Mouse (Mus musculus) adrenal gland, postnatal 25 days (tissue): Measurements from ENCODE around the gene Inpp5d. TPM values are rescaled to one million over a fixed set of nuclear protein-coding genes. Genes with fewer than 3 reads are reported as not detected.
A peak's percentile ranks its signal among the peaks of the same experiment; 100 is the strongest.

Source experiments
- DNase-seq: peaks from one replicate; pipeline ENCODE4 v3.0.0; 2021; ENCODE audit warnings: mixed read lengths
- long read RNA-seq: library from polyadenylated mRNA; stranded (forward); transcript quantifications from one replicate; pipeline ENCODE4 v2.0.0, GENCODE M21; 2021
- total RNA-seq: library from RNA; stranded (reverse); gene quantifications from 2 replicates; pipeline ENCODE4 v1.2.3, GENCODE M21; 2021

The Inpp5d gene
- total RNA-seq = 7.9 and 17.4 TPM in 2 replicates
- long read RNA-seq, partial matches to known transcripts = 1 of 3 reads
- long read RNA-seq, other reads (novel, unspliced or antisense) = 1 of 3 reads

GRCm38 (mm10) chr1:87620211-87620668 lies at the start of gene Inpp5d:
Inpp5d (plus strand) TSS chr1:87620312.
- DNase-seq = no peak

GRCm38 (mm10) chr1:87573261-87573660 lies 46.9 kb upstream of the Inpp5d start:
- no peak for DNase-seq

GRCm38 (mm10) chr1:87573800-87574215 lies 46.3 kb upstream of the Inpp5d start, which contains the start of gene Ngef:
Ngef (minus strand) TSS chr1:87573870.
- DNase-seq = no peak

- DNase-seq = no peak
Observed at GRCm38 (mm10) chr1:87574353-87574752, 45.8 kb upstream of the Inpp5d start.

GRCm38 (mm10) chr1:87574785-87575184 lies 45.3 kb upstream of the Inpp5d start:
- peak; percentile 82 for DNase-seq

GRCm38 (mm10) chr1:87578965-87579364 lies 41.1 kb upstream of the Inpp5d start:
- no peak for DNase-seq

- DNase-seq = no peak
Observed at GRCm38 (mm10) chr1:87580824-87581223, 39.3 kb upstream of the Inpp5d start.

- no peak for DNase-seq
Observed at GRCm38 (mm10) chr1:87589162-87589561, 30.9 kb upstream of the Inpp5d start.

GRCm38 (mm10) chr1:87589980-87590379 lies 30.1 kb upstream of the Inpp5d start:
- DNase-seq = no peak

GRCm38 (mm10) chr1:87594261-87594660 lies 25.9 kb upstream of the Inpp5d start:
- DNase-seq = no peak

- no peak for DNase-seq
Observed at GRCm38 (mm10) chr1:87594671-87595070, 25.4 kb upstream of the Inpp5d start.

- no peak for DNase-seq
Observed at GRCm38 (mm10) chr1:87600533-87600932, 19.6 kb upstream of the Inpp5d start.

GRCm38 (mm10) chr1:87601801-87602200 lies 18.3 kb upstream of the Inpp5d start:
- DNase-seq = no peak

GRCm38 (mm10) chr1:87603389-87603788 lies 16.7 kb upstream of the Inpp5d start:
- no peak for DNase-seq

- no peak for DNase-seq
Observed at GRCm38 (mm10) chr1:87605296-87605695, 14.8 kb upstream of the Inpp5d start.

- DNase-seq = peak; percentile 26
Observed at GRCm38 (mm10) chr1:87607385-87608091, 12.6 kb upstream of the Inpp5d start.

GRCm38 (mm10) chr1:87608416-87609046 lies 11.6 kb upstream of the Inpp5d start:
- peak; percentile 76 for DNase-seq

- DNase-seq = no peak
Observed at GRCm38 (mm10) chr1:87614576-87615295, 5.4 kb upstream of the Inpp5d start.

GRCm38 (mm10) chr1:87620693-87621092 lies 581 bp downstream of the Inpp5d start:
- DNase-seq = no peak

GRCm38 (mm10) chr1:87621146-87621857 lies 1.2 kb downstream of the Inpp5d start:
- no peak for DNase-seq

- DNase-seq = no peak
Observed at GRCm38 (mm10) chr1:87621858-87622279, 1.8 kb downstream of the Inpp5d start.
